Mouse (Mus musculus) liver, embryonic 18 days (tissue): Measurements from ENCODE around the gene Krt81. TPM values are rescaled to one million over a fixed set of nuclear protein-coding genes. Genes with fewer than 3 reads are reported as not detected.

Source experiments
- polyA plus RNA-seq: library from polyadenylated mRNA; depleted of rRNA; stranded (reverse); fragments of >200 nt; gene quantifications from 2 replicates; pipeline ENCODE4 v1.2.3, GENCODE M21; 2012; rRNA removed

Krt81 gene
- polyA plus RNA-seq: not detected in 2 replicates

GRCm38 (mm10) chr15:101463651-101464050, at the start of gene Krt81:
Krt81 (minus strand) TSS chr15:101463751.

GRCm38 (mm10) chr15:101491431-101491830, 27.9 kb upstream of the Krt81 start, which contains the start of gene Krt83:
Krt83 (minus strand) TSS chr15:101491512.

GRCm38 (mm10) chr15:101472952-101473528, 9.5 kb upstream of the Krt81 start, which contains the start of gene Krt86:
Krt86 (plus strand) TSS chr15:101473478.

GRCm38 (mm10) chr15:101447444-101447843, 16.1 kb downstream of the Krt81 start, which contains the start of gene Krt88:
Krt88 (plus strand) TSS chr15:101447744.

GRCm38 (mm10) chr15:101438555-101438954, 25.0 kb downstream of the Krt81 start, which contains the start of gene Krt87:
Krt87 (minus strand) TSS chr15:101438804.

GRCm38 (mm10) chr15:101410775-101411174, 52.8 kb downstream of the Krt81 start, which contains the start of gene Krt7:
Krt7 (plus strand) TSS chr15:101411043.

Other genes with a start within 250 kb of the Krt81 start
- 0.85 and 1.2 TPM in 2 replicates for gene Grasp, start 239.6 kb downstream of the Krt81 start, polyA plus RNA-seq
- gene Nr4a1, start 209.5 kb downstream of the Krt81 start, polyA plus RNA-seq: 0.94 and 0.97 TPM in 2 replicates
- 22.5 and 25.1 TPM in 2 replicates for gene Atg101, start 179.5 kb downstream of the Krt81 start, polyA plus RNA-seq
- gene 6030408B16Rik, start 170.5 kb downstream of the Krt81 start, polyA plus RNA-seq: 0.43 and 0.51 TPM in 2 replicates
- gene Krt80, start 93.6 kb downstream of the Krt81 start, polyA plus RNA-seq: 0.35 and 0.42 TPM in 2 replicates
- gene Krt7, start 52.7 kb downstream of the Krt81 start, polyA plus RNA-seq: 2.6 and 3.0 TPM in 2 replicates
- gene Krt87, start 24.9 kb downstream of the Krt81 start, polyA plus RNA-seq: not detected in 2 replicates
- not detected in 2 replicates for gene Krt88, start 16.0 kb downstream of the Krt81 start, polyA plus RNA-seq
- 0.07 and 0.22 TPM in 2 replicates for gene Krt86, start 9.7 kb upstream of the Krt81 start, polyA plus RNA-seq
- 0.85 and 1.1 TPM in 2 replicates for gene Krt83, start 27.8 kb upstream of the Krt81 start, polyA plus RNA-seq
- not detected in 2 replicates for gene Gm49425, start 53.5 kb upstream of the Krt81 start, polyA plus RNA-seq
- not detected in 2 replicates for gene Krt84, start 69.1 kb upstream of the Krt81 start, polyA plus RNA-seq
- not detected in 2 replicates for gene Krt82, start 86.9 kb upstream of the Krt81 start, polyA plus RNA-seq
- gene Krt90, start 99.2 kb upstream of the Krt81 start, polyA plus RNA-seq: not detected in 2 replicates
- not detected in 2 replicates for gene Krt75, start 110.2 kb upstream of the Krt81 start, polyA plus RNA-seq
- gene Gm5414, start 164.4 kb upstream of the Krt81 start, polyA plus RNA-seq: not detected in 2 replicates
- not detected in 2 replicates for gene Gm5478, start 183.6 kb upstream of the Krt81 start, polyA plus RNA-seq
- gene Krt6b, start 216.5 kb upstream of the Krt81 start, polyA plus RNA-seq: not detected in 2 replicates
- gene Krt6a, start 230.6 kb upstream of the Krt81 start, polyA plus RNA-seq: not detected in 2 replicates
- gene Krt5, start 249.1 kb upstream of the Krt81 start, polyA plus RNA-seq: not detected in 2 replicates